Mouse (Mus musculus) 416B (cell line): ENCODE results near the gene Gm5890.
"Not testable (repeated sequence)": the region's sequence is repeated elsewhere in the genome, so short reads cannot be mapped to it uniquely, and the experiment has no call there.

Experiments
- DNase-seq: peaks from one replicate; pipeline ENCODE4 v3.0.0; 2011; ENCODE audit warnings: low read depth

Gene Gm5890

DNA sequence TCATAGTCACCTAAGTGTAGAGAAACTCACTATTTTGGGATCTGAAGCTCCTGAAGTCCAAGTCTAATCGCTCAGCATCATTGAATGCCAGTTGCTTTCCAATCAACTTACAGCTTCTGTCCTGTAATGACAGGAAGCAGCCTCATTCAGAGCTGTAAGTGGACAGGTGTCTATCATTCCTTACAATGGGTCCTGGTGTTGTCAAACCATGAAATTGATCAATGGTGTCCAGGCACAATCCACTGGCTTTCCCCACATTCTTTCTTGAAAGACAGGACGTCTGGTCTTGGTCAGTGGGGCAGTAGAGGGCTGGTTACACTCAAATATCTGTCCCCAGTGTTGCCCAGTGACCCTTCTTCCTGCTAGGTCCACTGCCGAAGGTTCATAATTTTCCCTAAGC lies at the start of gene Gm5890:
Gene Gm5890 (minus strand): TSS at position 101 of the 400 bp plus-strand sequence.
- DNase-seq: not testable (repeated sequence)

DNA sequence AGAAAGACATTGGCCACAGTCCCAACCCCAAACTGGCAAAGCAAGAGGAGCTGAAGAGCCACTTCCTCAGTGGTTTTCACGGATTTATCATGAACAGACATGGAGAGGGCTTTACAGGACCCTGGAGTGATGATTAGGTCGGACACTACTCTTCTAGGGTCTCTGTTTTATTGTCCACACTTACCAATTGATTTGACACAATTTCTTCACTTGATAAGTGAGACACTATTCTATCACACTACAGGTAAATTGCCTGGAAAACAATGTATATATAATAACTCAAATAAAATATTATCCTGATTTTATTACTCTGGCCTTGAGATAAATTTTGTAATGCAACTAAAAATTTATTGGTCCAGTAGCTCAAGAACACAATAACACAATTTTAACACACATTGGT lies 28.9 kb downstream of the Gm5890 start, which contains the start of gene Gm4498:
Gene Gm4498 (minus strand): TSS at position 101 of the 400 bp plus-strand sequence.
- not testable (repeated sequence) for DNase-seq
